Mouse (Mus musculus): Measurements from ENCODE around the gene Itga7.
"Not testable (repeated sequence)": the region's sequence is repeated elsewhere in the genome, so short reads cannot be mapped to it uniquely, and the experiment has no call there.

Itga7 gene

DNA sequence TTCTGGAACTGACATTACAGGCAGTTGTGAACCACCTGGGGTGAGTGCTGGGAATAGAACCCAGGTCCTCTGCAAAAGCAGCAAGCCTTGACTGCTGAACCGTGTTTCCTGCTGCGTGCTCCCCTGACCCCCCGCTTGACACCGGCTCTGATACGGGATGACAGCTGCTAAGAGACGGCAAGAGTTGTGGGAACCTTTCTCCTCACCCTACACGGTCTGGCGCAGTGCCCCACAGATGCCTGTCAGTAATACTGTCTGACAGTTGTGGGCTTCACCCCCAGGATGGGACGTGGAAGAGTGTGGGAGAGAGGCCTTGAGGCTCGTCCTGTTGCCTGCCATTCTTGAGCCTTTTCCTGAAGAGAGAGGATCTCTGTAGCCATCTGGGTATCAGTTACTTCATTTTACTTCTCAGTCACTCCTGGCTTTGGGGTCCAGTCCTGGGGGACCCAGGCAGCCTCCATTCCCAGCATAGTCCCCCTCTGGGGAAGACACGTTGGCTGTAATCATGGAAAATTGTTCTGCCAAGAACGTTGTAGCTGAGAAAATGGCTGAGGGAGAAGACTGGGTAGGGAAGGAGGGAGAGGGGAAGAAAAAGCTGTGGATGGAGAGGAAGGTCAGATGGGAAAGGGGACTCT lies 4.3 kb downstream of the Itga7 start:
- no peak for DNase-seq

DNA sequence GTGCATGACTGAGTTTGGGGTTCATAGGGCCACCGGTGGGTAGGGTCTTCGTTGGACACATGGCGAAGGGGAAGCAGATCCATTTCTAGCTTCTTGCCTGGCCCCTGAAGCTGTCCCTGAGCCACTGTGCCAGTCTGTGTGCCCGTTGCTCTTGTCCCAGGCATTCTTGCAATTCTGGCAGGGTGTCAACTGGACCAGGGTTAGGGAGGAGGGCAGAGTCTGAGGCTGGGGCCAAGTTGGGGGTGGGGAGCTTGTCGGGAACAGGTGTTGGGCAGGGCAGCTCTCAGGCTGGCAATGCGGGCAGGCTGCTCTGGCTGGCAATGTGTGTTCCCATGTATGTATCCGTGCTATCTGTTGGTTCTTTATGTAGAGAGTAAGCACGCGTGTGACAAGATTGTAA lies 4.8 kb downstream of the Itga7 start:
- DNase-seq: peak; percentile 93

DNA sequence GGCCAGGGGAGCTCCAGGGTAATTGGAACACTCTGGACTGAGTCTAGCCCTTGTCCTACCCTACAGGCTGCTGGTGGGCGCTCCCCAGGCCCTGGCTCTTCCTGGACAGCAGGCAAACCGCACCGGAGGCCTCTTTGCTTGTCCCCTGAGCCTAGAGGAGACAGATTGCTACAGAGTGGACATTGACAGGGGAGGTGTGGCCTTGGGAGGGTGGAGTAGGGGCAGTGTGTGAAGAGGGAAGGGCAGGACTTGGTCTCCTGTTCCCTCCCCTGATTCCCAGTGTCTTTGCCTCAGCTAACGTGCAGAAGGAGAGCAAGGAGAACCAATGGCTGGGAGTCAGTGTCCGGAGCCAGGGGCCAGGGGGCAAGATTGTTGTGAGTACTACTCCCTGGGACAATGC lies 5.4 kb downstream of the Itga7 start:
- no peak for DNase-seq

DNA sequence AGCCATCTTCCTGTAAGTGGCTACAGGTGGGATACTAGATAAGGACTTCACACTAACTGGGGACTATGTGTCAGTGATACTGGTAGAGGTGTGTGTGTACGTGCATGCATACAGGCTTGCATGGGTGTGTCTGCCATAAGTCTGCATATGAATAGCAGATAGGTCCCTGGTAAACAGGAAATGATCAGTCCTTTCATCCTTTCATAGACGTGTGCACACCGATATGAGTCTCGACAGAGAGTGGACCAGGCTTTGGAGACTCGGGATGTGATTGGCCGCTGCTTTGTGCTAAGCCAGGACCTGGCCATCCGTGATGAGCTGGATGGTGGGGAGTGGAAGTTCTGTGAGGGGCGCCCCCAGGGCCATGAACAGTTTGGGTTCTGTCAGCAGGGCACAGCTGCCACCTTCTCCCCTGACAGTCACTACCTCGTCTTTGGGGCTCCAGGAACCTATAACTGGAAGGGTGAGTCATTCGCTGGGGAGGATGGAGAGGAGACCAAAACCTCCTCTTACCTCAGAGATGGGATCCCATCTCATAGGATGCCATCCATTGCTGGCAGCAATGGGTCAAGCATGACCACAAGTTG lies 7.0 kb downstream of the Itga7 start:
- no peak for DNase-seq

DNA sequence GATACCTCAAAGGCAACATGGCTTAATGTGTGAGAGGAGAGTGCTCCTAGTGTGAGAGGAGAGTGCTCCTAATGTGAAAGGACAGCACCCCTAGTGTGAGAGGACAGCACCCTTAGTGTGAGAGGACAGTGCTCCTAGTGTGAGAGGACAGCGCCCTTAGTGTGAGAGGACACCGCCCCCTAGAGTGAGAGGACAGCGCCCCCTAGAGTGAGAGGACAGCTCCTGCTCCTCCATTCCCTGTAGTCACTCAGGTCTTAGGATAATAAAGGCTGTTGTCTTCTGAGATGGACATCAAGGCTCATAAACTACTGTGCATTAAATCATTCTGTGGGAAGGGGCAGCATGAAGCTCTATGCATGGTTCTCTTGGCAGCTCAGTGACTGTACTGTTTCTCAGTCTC lies 12.1 kb downstream of the Itga7 start:
- DNase-seq: no peak

DNA sequence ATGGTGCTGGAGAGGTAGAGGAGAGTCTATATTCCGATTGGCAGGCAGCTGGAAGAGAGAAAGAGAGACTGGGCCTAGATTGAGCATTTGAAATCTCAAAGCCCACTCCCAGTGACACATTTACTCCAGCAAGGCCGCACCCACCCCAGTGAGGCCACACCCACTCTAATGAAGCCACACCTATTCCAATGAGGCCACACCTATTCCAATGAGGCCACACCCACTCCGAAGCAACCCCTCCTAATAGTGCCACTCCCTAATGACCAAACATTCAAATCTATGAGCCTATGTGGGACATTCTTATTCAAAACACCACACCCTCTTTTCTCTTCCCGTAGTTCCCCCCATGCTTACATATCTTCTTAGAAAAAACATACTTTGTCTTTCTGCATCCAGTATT lies 13.9 kb downstream of the Itga7 start:
- DNase-seq: no peak

DNA sequence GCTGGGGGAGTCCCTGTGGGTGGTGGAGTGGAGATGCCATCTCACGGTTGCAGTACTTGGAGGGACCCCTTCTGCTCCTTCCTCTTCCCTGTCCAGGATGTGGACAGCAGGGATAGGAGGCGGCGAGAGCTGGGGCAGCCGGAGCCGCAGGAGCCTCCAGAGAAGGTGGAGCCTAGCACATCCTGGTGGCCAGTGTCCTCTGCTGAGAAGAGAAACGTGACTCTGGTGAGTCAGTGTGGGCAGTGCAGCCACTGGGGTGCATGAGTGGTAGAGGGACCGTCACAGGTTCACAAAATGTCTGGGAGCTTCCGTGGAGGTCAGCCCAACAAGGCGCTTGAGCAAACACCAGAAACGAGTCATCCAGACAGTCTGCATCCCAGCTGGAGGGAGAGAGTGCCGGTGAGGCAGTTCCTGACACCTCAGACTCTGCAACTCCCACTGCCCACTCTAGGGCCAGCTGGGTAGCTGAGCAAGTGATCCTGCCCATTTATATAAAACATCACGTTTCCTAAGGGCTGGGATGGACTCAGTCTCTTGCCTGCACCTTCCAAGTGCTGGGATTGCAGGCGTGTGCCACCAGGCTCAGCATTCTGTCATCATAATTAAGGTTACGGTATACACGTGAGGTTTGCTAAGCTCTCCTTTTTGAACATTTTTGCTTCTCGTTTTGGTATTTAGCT lies 16.7 kb downstream of the Itga7 start:
- DNase-seq: no peak

DNA sequence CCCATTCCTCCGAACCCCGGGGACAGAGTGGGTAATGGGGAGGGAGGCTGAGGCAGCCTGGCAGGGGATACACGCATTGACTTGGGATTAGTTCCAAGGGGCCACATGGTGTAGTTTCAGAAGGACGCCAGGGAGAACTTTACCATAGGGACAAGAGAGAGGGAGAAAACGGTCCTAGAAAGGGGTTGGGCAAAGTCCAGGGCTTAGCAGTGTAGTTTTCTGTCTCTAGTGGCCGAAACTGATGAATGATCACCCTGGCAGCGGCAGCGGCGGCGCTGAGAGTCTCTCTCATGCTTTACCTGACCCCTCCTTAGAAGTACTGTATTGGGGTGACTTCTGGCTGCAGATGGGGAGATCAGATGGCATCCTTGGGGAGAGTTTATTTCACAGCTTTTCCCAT lies 24.7 kb downstream of the Itga7 start:
- no peak for DNase-seq

DNA sequence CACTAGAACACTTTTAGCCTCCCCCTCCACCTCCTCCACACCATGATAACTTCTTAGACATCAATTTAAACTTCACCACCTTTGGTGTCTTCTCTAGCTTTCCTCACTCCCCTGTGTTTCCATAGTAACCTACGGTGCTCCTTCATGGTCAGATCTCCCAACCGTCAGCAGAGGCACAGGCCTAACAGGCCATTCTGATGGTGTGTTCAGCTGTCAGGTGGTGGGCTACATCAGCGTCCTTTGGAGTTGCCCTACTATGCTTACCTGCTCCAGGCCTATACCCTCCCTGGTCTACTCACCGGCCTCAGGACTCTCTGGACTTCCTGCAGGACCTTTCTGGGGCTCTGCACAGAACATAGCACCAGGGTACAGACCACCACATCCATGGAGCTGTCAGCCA lies 26.5 kb downstream of the Itga7 start:
- DNase-seq: no peak

DNA sequence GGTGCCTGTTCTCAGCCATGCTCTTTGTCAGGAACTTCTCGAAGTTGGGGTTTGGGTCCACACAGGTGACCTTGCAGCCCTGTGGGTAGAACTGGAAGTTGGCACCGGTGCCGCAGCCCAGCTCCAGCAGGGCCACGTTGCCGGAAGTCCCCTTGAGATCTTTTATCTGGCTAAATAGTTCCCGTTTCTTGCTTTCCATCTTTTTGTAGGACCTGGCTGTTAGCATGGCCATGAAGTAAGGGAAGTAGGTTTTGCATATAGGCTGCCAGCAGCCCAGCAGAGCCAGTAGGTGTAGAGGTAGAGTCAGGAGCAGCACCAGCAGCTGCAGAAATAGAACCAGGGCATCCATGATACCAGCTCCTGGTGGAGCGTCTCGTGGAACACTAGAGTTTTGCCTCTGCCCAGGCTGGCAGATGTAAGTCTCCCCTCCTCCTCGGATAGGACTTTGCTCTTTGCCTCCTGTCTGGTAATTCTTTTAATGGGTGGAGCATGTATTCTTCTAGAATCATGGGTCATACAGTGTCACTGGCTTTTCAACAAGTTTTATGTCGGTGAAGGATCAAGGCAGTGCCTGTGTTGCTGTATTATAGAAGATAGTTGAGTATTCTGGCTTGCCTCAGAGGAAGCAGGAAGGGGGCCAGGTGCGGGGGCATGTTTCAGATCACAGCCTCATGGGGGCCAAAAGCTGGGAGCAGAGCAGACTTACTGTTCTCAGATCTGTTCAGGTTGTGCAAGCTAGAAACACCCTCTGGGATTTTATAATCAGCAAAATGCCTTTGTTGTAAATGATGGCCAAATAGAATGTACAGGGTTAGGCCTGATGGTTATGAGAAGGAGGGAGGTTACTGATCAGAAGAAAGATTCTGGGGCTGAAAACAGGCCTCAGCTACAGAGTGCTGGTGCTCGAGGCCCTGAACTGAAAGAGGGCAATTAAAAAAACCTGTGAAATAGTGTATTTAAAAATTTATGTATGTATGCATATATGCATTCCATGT lies 27.3 kb downstream of the Itga7 start, which contains the start of gene Mettl7b:
Mettl7b (minus strand) TSS at position 399 of the 995 bp plus-strand sequence.
- DNase-seq: no peak

DNA sequence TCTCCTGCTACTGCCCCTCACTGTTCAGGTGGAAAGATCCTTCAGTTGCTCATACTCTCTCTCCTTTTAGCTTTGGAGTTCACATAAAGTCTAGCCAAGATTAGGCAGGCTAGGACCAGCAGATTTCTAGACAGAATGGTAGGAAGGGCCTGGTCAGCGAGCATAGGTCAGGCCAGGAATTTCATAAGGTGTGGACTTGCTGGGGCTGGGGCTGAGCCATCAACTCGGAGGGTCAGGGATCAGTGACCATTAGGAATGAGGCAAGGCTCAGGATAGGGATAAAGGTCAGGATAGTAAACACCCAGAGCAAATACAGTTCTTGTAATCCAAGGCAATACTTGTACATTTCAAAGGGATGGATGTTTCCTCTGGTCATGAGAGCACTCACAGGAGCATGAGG lies 31.3 kb downstream of the Itga7 start:
- DNase-seq: no peak

DNA sequence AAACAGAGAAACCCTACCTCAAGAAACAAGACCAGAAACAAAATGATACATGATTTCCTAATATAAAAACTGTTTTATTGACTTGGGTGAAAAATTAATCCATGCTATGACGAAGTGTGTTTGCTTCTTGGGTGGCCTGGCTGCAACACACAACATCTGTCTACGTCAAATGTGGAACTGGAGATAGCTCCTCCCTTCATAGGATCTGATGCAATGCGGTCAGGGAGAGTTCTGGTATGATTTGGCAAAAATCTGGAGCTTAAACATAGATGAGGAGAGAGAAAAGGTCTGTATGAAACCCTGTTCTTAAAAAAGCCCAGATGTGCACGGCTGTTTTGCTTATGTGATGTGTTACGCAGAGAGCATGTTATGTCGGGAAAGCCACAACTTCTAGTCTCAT lies 32.3 kb downstream of the Itga7 start:
- DNase-seq: no peak

DNA sequence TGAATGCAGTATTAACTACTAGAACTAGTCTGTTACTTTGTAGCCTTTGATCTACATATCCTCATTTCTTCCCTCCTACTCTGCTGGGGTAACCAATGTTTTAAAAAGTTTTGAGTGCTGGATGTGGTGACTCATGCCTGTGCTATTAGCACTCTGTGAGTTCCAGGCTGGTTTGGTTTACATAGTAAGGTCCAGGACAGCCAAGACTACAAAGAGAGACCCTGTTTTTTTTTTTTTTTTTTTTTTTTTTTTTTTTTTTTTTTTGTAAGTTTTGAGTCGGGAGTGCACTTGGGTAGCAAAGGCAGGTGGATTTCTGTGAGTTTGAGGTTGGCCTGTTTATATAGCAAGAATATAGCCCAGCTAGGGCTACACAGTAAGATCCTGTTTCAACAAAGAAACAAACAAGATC lies 34.7 kb downstream of the Itga7 start:
- no peak for DNase-seq

DNA sequence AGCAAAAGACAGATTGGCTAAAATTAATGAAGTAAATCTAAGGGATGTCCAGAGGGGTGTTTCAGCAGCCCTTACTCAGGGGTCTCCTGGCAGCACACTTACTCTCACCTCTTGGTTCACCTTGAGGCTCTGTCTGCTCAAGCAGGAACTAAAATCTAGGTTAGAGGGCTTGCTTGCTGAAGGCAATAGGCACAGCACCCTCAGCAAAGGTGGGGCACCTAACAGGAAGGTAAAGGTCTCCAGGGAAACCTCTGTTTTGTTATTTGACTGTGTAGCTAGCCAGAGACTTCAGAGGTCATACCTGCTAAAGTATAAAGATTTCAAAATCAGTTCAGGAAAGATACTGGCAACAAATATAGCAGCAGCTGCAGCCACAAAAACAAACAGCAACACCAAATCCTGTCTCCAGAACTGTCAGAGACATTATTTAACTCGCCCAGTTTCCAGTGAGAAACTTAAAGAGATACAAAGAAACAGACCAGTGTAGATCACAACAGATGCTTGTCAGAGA lies 37.2 kb downstream of the Itga7 start:
- no peak for DNase-seq

DNA sequence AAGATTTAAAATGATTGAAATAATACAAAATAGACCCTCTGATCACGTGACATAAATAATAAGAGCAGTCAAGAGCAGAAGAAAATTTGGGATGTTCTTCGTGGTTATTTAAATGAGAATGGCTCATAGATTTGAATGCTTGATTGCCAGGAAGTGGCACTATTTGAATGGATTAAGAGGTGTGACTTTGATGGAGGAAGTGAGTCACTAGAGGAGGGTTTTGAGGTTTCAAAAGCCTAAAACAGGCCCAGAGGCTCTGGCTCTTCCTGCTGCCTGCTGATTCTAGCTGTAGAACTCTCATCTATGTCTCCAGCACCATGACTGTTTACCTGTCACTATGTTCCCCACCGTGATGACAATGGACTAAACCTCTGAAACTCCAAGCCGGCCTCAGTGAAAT lies 39.2 kb downstream of the Itga7 start:
- DNase-seq: no peak

DNA sequence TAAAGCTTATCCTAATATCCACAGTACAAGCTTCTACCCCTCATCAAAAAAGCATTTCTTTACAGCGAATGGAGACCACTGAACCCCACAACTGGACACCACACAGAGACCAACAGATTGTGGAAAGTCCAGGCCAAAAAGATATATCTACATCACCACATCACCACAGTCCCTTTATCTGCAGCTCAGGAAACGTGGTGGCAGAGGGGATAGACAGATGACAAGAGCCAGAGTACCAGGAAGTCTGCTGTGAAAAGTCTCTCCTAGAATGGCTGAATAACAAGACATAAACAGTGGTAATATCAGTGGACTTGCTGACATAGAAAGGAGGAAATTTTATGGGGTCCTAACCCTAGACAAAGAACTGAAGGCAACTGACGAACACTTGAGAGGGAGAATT lies 42.8 kb downstream of the Itga7 start:
- DNase-seq: no peak

DNA sequence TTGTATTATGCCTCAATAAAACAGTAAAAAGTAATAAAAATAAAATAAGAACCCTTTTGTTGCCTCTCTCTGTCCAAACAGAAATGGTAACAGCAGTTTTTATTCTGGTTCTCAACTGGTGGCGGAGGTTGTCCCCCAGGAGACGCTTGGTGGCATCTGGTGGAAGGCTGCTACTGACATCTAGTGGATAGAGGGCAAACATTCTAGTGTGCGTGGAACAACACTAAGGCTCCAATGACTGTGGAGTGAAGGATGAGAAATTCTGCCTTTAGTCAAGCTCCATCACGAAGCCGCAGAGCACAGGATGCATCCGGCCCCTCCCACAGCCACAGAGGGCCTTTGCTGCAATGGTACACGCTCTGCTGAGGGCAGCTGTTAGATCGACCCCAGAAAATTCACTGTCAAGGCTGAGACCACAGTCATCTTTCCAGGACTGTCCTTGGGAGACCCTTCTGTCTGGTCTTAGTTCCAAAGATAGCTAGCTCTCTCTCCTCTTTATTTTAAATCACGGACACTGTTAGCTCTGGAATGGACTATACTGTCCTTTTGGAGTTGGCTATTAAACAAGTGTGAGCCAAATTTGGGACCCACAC lies 44.0 kb downstream of the Itga7 start:
- DNase-seq: peak; percentile 48

DNA sequence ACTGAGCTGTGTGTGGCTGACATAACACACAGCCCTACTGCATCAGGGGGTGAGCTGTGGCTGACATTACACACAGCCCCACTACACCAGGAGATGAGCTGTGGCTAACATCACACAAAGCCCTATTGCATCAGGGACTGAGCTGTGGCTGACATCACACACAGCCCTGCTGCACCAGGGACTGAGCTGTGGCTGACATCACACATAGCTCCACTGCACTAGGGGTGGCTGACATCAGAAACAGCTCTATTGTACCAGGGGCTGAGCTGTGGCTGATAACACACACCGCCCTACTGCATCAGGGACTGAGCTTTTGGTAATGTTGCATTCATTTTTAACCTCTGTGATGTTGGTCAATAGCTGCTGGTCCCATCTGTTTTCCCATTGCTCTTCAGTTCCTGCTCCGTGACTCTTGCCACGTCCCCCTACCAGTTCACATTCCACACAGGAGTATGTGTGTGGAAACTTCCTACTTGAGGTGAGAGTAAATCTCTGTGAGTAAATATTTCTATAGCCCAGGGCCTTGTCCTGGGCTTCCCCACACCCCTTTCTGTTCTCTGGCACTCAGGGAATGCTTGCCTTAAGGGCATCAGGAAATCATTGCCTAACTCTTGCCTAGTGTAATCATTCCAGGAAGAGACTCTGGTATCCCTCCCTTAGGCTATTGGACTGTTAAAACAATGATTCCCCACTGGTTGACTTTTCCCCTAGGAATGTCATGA lies 47.2 kb downstream of the Itga7 start:
- DNase-seq: no peak

DNA sequence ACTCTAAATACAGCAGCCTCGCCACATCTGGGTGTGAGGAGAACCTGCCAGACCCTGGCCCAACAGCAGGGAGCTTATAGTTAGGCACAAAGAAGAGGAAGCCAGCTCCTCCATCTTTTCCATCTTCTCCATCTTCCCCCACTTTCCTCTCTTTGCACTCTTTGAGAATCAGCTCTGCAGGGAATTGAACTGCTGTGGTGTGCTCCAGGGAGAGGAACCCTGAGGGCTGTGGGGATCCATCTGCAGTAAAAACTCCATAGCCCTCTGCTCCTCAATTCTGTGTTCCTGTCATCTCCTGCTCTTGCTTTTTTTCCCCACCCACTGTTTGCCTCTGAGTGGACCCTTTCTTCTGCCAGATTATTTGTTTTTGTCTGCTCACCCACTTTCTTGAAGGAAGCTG lies 55.5 kb downstream of the Itga7 start, which contains the start of gene Olfr9:
Olfr9 (plus strand) TSS at position 301 of the 400 bp plus-strand sequence.
- not testable (repeated sequence) for DNase-seq

DNA sequence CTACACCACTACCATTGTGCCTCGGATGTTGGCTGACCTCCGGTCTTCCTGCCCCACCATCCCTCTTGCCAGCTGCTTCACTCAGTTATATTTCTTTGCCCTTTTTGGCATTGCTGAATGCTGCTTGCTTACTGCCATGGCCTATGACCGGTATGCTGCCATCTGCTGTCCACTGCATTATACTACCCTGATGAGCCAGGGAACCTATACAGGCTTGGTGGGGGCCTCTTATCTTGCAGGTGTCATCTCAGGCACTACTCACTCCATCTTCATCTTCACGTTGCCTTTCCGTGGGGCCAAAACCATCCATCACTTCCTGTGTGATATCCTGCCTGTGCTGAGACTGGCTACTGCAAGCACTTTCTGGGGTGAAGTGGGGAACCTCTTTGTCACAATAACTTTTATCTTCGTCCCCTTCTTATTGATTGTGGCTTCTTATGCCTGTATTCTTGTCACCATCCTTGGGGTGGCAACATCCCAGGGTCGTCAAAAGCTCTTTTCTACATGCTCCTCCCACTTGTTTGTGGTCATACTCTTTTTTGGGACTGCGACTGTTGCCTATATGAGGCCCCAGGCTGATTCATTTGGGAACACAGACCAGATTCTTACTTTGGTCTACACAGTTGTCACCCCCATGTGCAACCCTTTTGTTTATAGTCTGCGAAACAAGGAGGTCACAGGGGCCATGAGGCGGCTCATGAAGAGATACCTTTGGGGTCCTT lies 56.7 kb downstream of the Itga7 start:
- DNase-seq: not testable (repeated sequence)

DNA sequence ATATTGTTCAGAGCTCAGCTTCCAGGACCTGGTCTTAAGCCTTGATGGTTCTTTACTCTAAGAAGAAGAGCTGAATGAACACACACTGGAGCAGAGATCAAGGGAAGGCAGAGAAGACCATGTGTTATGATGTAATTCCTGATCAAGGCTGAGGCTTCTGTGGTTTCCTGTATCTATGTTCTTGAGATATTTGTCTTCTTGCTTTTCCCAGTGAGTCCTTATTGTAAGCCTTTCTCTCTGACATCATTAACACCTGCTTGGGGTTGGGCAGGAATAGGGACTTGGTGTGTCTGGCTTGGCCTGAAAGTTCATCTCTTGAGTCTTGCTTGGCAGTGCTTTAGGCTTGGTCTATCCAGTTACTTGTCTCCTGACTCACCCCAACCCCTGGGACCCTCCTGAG lies 57.4 kb downstream of the Itga7 start:
- no peak for DNase-seq

Data from cerebellum, adult 11 months (tissue).